Mouse (Mus musculus) megakaryocyte, embryonic 14.5 days (primary cell): Measurements from ENCODE around the gene P2ry2.

Experiments used
- FLI1 ChIP-seq: IDR thresholded peaks from 2 replicates; pipeline ENCODE4 v1.6.1; 2012; ENCODE audit warnings: low read length, inconsistent platforms, mixed read lengths
- GATA1 ChIP-seq: IDR thresholded peaks from 3 replicates; pipeline ENCODE4 v1.6.1; 2012; ENCODE audit warnings: mixed read lengths, low read length, inconsistent platforms, borderline replicate concordance

GRCm38 (mm10) chr7:100984452-100985395, 27.9 kb downstream of the P2ry2 start:
- TF ChIP-seq GATA1 (no peak), FLI1 (no peak)
